Mouse (Mus musculus) megakaryocyte, embryonic 14.5 days (primary cell): ENCODE measurements at regions not wholly inside any gene's neighbourhood (a gene's known extent, or its start where the extent isn't known, plus 50 kb on each side); places are given as distances from the start of the nearest gene placed in this dataset.

Source experiments
- H3K27me3 ChIP-seq: replicated peaks from 2 replicates; pipeline ENCODE3; 2012; ENCODE audit warnings: inconsistent platforms
- H3K36me3 ChIP-seq: replicated peaks from 2 replicates; pipeline ENCODE3; 2012; ENCODE audit warnings: low read length, inconsistent platforms, mixed read lengths
- H3K4me1 ChIP-seq: 2 replicates; pipeline ENCODE4 v1.6.1; 2012; ENCODE audit warnings: inconsistent platforms
- H3K4me3 ChIP-seq: replicated peaks from 2 replicates; pipeline ENCODE3; 2012; ENCODE audit warnings: moderate library complexity, mild to moderate bottlenecking, inconsistent platforms
- H3K9me3 ChIP-seq: 2 replicates; pipeline ENCODE4 v1.6.1; 2012; ENCODE audit warnings: inconsistent platforms
- FLI1 ChIP-seq: IDR thresholded peaks from 2 replicates; pipeline ENCODE4 v1.6.1; 2012; ENCODE audit warnings: low read length, inconsistent platforms, mixed read lengths
- GATA1 ChIP-seq: IDR thresholded peaks from 3 replicates; pipeline ENCODE4 v1.6.1; 2012; ENCODE audit warnings: mixed read lengths, low read length, inconsistent platforms, borderline replicate concordance

GRCm38 (mm10) chr8:107699759-107700158 is 111.5 kb upstream of the Psmd7 start:
- peaks cover 2% of the 10 kb centered on the region for H3K27me3 ChIP-seq
- TF ChIP-seq FLI1 (no peak), GATA1 (no peak)
- H3K4me1 ChIP-seq: 0 out of 2 replicates have a peak, but pooled peaks cover 3% of the 10 kb centered on the region
- H3K9me3 ChIP-seq: no peaks in the 10 kb centered on the region
- H3K4me3 ChIP-seq: no peak overlapping the region
- H3K36me3 ChIP-seq: no peaks in the 10 kb centered on the region

- H3K9me3 ChIP-seq: no peaks in the 10 kb centered on the region
- H3K4me1 ChIP-seq: peaks cover 4% of the 10 kb centered on the region; the same call in 1 of the 2 replicates
- no peaks in the 10 kb centered on the region for H3K27me3 ChIP-seq
- H3K36me3 ChIP-seq: no peaks in the 10 kb centered on the region
- H3K4me3 ChIP-seq: no peak overlapping the region
- TF ChIP-seq FLI1: no peak
- no peak for TF ChIP-seq GATA1
These were observed 127.6 kb upstream of the Psmd7 start for GRCm38 (mm10) chr8:107715901-107716300.

GRCm38 (mm10) chr8:107717856-107718255 is 129.6 kb upstream of the Psmd7 start:
- Histone ChIP-seq H3K9me3 (no peaks in the 10 kb centered on the region), H3K36me3 (no peaks in the 10 kb centered on the region), H3K4me3 (no peak overlapping the region), H3K4me1 (peaks cover 4% of the 10 kb centered on the region; the same call in 1 of the 2 replicates), H3K27me3 (no peaks in the 10 kb centered on the region)
- TF ChIP-seq FLI1 (no peak), GATA1 (no peak)

- Histone ChIP-seq H3K4me1 (no peaks in the 10 kb centered on the region), H3K36me3 (no peaks in the 10 kb centered on the region), H3K27me3 (no peaks in the 10 kb centered on the region), H3K4me3 (no peak overlapping the region), H3K9me3 (no peaks in the 10 kb centered on the region; the same call in 1 of the 2 replicates)
- TF ChIP-seq GATA1 (no peak), FLI1 (no peak)
These were observed 131.4 kb upstream of the Psmd7 start for GRCm38 (mm10) chr8:107719656-107720055.

- Histone ChIP-seq H3K27me3 (no peaks in the 10 kb centered on the region), H3K9me3 (no peaks in the 10 kb centered on the region; the same call in 1 of the 2 replicates), H3K36me3 (no peaks in the 10 kb centered on the region), H3K4me1 (no peaks in the 10 kb centered on the region), H3K4me3 (no peak overlapping the region)
- TF ChIP-seq GATA1: no peak
- TF ChIP-seq FLI1: no peak
These were observed 138.5 kb upstream of the Psmd7 start for GRCm38 (mm10) chr8:107726716-107727115.

- no peaks in the 10 kb centered on the region; the same call in 1 of the 2 replicates for H3K9me3 ChIP-seq
- no peak for TF ChIP-seq FLI1
- TF ChIP-seq GATA1: no peak
- H3K36me3 ChIP-seq: no peaks in the 10 kb centered on the region
- no peaks in the 10 kb centered on the region for H3K4me1 ChIP-seq
- H3K4me3 ChIP-seq: no peak overlapping the region
- H3K27me3 ChIP-seq: no peaks in the 10 kb centered on the region
These were observed 139.0 kb upstream of the Psmd7 start for GRCm38 (mm10) chr8:107727276-107727675.

DNA sequence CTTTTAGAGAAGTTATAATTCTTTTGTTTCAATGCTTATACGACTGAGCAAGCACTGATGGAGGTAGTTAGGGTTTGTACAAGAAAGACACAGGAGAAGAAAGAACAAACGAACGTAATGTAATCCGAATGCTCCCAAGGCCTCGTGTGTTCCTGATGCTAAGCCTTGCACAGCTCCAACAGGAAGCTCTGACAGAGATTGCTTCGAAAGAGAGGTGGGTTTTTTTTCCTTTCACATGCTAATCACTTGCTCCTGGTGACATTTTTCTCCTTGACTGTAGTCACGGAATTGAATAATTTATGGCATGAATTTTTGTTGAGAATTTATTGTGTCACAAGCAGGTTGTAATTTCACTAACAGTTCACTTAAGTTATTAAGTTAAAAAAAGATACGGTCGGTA is 150.8 kb upstream of the Psmd7 start:
- TF ChIP-seq FLI1: no peak
- Histone ChIP-seq H3K4me3 (no peak overlapping the region), H3K36me3 (no peaks in the 10 kb centered on the region)

DNA sequence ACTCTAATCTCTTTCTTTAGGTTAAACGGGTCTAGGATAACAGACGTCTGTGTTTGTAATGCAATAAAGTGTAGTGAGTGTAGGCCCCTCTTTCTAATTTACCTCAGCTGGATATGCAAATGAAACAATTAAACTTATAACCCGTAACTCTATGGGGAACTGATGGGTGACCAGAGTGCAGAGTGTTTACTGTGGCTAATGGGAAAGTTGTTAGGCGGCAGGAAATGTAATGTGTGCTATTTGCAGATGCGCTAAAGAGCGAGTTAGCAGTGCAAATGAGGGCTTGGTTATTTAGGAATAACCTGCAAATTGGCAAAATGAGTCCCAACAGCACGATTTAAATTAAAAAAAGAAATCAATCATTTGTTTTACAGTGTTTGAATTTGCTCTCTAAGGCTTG is 168.8 kb upstream of the Psmd7 start:
- Histone ChIP-seq H3K27me3 (no peaks in the 10 kb centered on the region), H3K36me3 (no peaks in the 10 kb centered on the region), H3K4me1 (no peaks in the 10 kb centered on the region), H3K4me3 (no peak overlapping the region), H3K9me3 (peaks cover 16% of the 10 kb centered on the region)
- TF ChIP-seq FLI1: no peak
- TF ChIP-seq GATA1: no peak

More for the DNA sequence above, 150.8 kb upstream of the Psmd7 start:
- Histone ChIP-seq H3K4me1 (no peaks in the 10 kb centered on the region), H3K27me3 (no peaks in the 10 kb centered on the region), H3K9me3 (peaks cover 28% of the 10 kb centered on the region)

DNA sequence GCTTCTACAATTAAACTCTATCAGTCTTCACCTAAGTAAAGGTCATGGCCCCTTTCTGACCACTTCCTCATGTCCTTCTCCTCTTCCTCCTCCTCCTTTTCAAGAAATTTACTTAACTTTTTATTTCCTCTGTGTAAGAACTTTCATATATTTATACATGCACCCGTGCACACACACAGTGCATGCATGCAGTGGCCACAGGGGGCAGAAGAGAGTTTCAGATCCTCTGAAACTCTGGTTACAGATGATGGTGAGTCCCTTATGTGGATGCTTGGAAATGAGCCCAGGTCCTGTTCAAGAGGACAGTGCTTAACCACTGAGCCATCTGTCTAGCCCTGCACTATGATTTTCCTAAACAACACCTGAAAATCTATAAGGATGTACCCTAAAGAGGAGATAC is 170.4 kb upstream of the Psmd7 start:
- H3K27me3 ChIP-seq: no peaks in the 10 kb centered on the region
- no peaks in the 10 kb centered on the region for H3K4me1 ChIP-seq
- TF ChIP-seq GATA1 (no peak), FLI1 (no peak)
- peaks cover 19% of the 10 kb centered on the region for H3K9me3 ChIP-seq
- no peak overlapping the region for H3K4me3 ChIP-seq
- H3K36me3 ChIP-seq: no peaks in the 10 kb centered on the region

- H3K4me1 ChIP-seq: no peaks in the 10 kb centered on the region
- TF ChIP-seq FLI1: no peak
- no peak for TF ChIP-seq GATA1
These were observed 165.5 kb upstream of the Zfhx3 start for GRCm38 (mm10) chr8:107776906-107777305.

GRCm38 (mm10) chr8:107785771-107786170 is 156.7 kb upstream of the Zfhx3 start:
- Histone ChIP-seq H3K36me3 (no peaks in the 10 kb centered on the region), H3K4me1 (no peaks in the 10 kb centered on the region), H3K27me3 (no peaks in the 10 kb centered on the region), H3K4me3 (no peak overlapping the region), H3K9me3 (no peaks in the 10 kb centered on the region)
- TF ChIP-seq GATA1 (no peak), FLI1 (no peak)

More at GRCm38 (mm10) chr8:107776906-107777305, 165.5 kb upstream of the Zfhx3 start:
- no peaks in the 10 kb centered on the region for H3K27me3 ChIP-seq
- H3K4me3 ChIP-seq: no peak overlapping the region
- peaks cover 9% of the 10 kb centered on the region for H3K9me3 ChIP-seq
- no peaks in the 10 kb centered on the region for H3K36me3 ChIP-seq
